Mouse (Mus musculus) lung, postnatal 0 days (tissue): ENCODE results near the gene N4bp2l2.

Experiments used
- CTCF ChIP-seq: IDR thresholded peaks from 2 replicates; pipeline ENCODE4 v1.5.1; 2016; ENCODE audit warnings: antibody characterized with exemption, mild to moderate bottlenecking
- EP300 ChIP-seq: IDR thresholded peaks from 2 replicates; pipeline ENCODE4 v1.6.1; 2016; ENCODE audit warnings: antibody characterized with exemption, mild to moderate bottlenecking, control low read depth

DNA sequence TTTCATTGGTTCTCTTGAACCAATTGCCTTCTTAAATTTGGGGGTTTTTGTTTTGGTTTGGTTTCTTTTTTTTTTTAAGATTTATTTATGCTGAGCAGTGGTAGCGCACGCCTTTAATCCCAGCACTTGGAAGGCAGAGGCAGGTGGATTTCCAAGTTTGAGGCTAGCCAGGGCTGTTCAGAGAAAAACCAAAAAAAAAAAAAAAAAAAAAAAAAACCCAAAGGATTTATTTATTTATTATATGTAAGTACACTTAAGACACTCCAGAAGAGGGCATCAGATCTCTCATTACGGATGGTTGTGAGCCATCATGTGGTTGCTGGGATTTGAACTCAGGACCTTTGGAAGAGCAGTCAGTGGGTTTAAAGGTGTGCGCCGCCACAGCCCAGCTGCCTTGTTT, 105.1 kb downstream of the N4bp2l2 start:
- no peak for TF ChIP-seq CTCF
- no peak for TF ChIP-seq EP300
